Mouse (Mus musculus) lung, adult 2 months (tissue): ENCODE measurements around the gene B4galt1.

Source experiments
- CTCF ChIP-seq: fragments of 200-500 bp; IDR thresholded peaks from 2 replicates; pipeline ENCODE4 v1.5.1; 2011; ENCODE audit warnings: mild to moderate bottlenecking, low read length, control low read depth; ENCODE audit not compliant: insufficient read depth
- POLR2A ChIP-seq: fragments of 200-500 bp; IDR thresholded peaks from 2 replicates; pipeline ENCODE4 v1.6.1; 2011; ENCODE audit warnings: low read depth, mild to moderate bottlenecking, control low read depth, low read length, borderline replicate concordance; ENCODE audit errors: extremely low read depth

DNA sequence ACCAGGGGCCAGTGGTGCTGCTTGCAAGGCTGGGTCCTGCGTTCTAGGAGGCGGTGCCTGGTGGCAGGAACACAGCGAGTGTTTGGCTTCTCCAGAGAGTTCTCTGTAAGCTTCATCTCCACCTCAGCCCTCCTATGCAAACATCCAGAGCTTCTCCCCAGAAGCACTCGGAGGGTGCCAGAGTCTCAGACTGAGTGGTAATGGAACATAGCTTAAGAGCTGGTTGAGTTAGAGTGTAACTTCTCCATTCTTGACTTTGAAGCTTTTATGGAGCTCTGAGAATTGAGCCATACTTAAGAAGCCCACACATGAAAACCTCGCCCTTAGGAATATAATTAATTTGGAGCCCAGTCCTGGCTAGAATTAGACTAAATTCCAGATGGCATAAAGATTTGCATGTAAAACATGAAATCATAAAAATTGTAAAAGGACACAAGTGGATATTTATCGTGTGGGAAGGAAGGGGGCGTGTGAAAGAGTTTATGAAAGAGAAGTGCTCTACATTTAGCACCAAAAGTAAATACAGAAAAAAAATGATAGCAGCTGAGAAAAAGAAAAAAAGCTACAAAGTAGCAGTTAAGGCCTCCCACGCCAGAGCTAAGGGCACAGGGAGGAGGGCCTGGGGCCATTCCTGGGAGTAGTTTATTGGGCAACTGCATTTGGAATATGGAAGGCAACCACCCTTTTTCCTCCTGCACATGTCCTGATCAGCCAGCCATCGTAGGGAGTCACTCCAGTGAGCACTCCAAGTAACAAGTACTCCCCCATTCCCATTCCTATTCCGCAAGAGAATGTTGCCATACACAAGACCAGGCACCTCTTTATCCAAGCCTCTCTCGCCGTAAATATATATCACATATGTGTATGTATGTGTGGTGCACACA is 30.7 kb upstream of the B4galt1 start:
- no peak for TF ChIP-seq CTCF
- TF ChIP-seq POLR2A, result no peak
